Mouse (Mus musculus): ENCODE results near the gene Olfr314. TPM values are rescaled to one million over a fixed set of nuclear protein-coding genes. Genes with fewer than 3 reads are reported as not detected.

Olfr314 gene
- total and polyA plus RNA-seq, 3 experiments: not detected

DNA sequence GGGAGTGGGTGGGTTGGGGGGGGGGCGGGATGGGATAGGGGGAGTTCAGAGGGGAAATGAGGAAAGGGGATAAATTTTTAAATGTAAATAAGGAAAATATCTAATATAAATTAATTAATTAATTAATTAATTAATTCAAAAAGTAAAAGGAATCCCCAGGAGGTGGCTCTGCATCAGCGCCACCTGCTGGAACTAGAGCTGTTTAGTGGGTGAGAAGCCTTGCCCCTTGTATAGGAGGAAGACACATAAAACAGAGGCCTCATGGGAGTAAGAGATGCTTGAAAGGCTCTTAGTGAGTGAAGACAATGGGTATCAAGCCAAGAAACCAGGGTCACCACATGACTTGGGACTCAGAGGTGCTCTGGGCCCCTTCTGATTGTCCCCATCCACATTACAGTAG lies 13.1 kb downstream of the Olfr314 start:
- intact Hi-C loops (cut with DNase I): no loop called here
- TF ChIP-seq CTCF (IDR thresholded peaks at IDR 0.05): no peak
- TF ChIP-seq EP300 (IDR thresholded peaks at IDR 0.05; ENCODE audit: insufficient read depth, low read depth, low read length): no peak
- no peak for TF ChIP-seq POLR2A (IDR thresholded peaks at IDR 0.05; ENCODE audit: insufficient read depth, low read depth, low read length)
- no peaks in the 10 kb centered on the region for H3K4me1 ChIP-seq (ENCODE audit: control insufficient read depth, insufficient read depth, low read length)
- no peaks in the 10 kb centered on the region for H3K36me3 ChIP-seq (ENCODE audit: control insufficient read depth, insufficient read depth, low read length)
- no peak overlapping the region for H3K9ac ChIP-seq (ENCODE audit: low read depth, low read length)
- no peak for DNase-seq
- no peak overlapping the region for H3K27ac ChIP-seq
- no peaks in the 10 kb centered on the region for H3K27me3 ChIP-seq (ENCODE audit: control insufficient read depth, insufficient read depth, low read length)
- 84% methylated on average over 2 of the region's 2 CpGs for WGBS
- H3K79me2 ChIP-seq (replicated peaks; ENCODE audit: control insufficient read depth, insufficient read depth, low read length): no peaks in the 10 kb centered on the region
- H3K4me3 ChIP-seq: no peak overlapping the region

DNA sequence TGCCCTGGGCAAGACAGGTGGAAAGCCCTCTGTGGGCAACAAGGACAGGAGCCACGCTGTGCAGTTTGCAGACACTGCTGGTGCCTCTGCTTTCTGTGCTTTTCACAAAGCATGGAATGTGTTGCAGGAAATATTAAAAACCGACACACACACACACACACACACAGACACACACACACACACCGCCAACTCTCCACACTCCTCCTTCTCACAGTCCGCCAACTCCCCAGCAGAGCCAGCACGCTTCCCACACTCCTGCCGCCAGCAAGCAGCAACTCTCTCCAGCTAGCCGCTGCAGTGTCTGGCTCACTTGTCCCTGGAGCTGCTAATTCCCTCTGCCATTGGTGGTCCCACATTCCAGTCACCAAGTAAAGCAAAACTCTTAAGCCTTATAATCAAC lies 14.1 kb downstream of the Olfr314 start:
- no peak overlapping the region for H3K4me3 ChIP-seq
- intact Hi-C loops (cut with DNase I): no loop called here
- H3K36me3 ChIP-seq (ENCODE audit: control insufficient read depth, insufficient read depth, low read length): no peaks in the 10 kb centered on the region
- no peaks in the 10 kb centered on the region for H3K79me2 ChIP-seq (replicated peaks; ENCODE audit: control insufficient read depth, insufficient read depth, low read length)
- DNase-seq: no peak
- no peak overlapping the region for H3K9ac ChIP-seq (ENCODE audit: low read depth, low read length)
- no peak overlapping the region for H3K27ac ChIP-seq
- H3K27me3 ChIP-seq (ENCODE audit: control insufficient read depth, insufficient read depth, low read length): no peaks in the 10 kb centered on the region
- H3K4me1 ChIP-seq (ENCODE audit: control insufficient read depth, insufficient read depth, low read length): no peaks in the 10 kb centered on the region
- 53% methylated on average over 7 of the region's 7 CpGs for WGBS
- TF ChIP-seq POLR2A (IDR thresholded peaks at IDR 0.05; ENCODE audit: insufficient read depth, low read depth, low read length) (no peak), CTCF (IDR thresholded peaks at IDR 0.05) (no peak), EP300 (IDR thresholded peaks at IDR 0.05; ENCODE audit: insufficient read depth, low read depth, low read length) (no peak)

- intact Hi-C loops (cut with DNase I): no loop called here
Measured at GRCm38 (mm10) chr11:58799747-58800146, 17.0 kb downstream of the Olfr314 start.

GRCm38 (mm10) chr11:58801558-58802228 lies 18.9 kb downstream of the Olfr314 start, which contains the start of gene Fam183b:
TSS of gene Fam183b (minus strand) at chr11:58801960.
- no peak for TF ChIP-seq EP300 (IDR thresholded peaks at IDR 0.05; ENCODE audit: insufficient read depth, low read depth, low read length)
- no peak for TF ChIP-seq POLR2A (IDR thresholded peaks at IDR 0.05; ENCODE audit: insufficient read depth, low read depth, low read length)
- TF ChIP-seq CTCF (IDR thresholded peaks at IDR 0.05): no peak
- H3K36me3 ChIP-seq (ENCODE audit: control insufficient read depth, insufficient read depth, low read length): no peaks in the 10 kb centered on the region
- no peaks in the 10 kb centered on the region for H3K79me2 ChIP-seq (replicated peaks; ENCODE audit: control insufficient read depth, insufficient read depth, low read length)
- no peak within 1 kb of the TSS for H3K9ac ChIP-seq (ENCODE audit: low read depth, low read length)
- no peaks in the 10 kb centered on the region for H3K27me3 ChIP-seq (ENCODE audit: control insufficient read depth, insufficient read depth, low read length)
- no peaks in the 10 kb centered on the region for H3K4me1 ChIP-seq (ENCODE audit: control insufficient read depth, insufficient read depth, low read length)
- 35% methylated on average over 14 of the region's 14 CpGs for WGBS
- intact Hi-C loops (cut with DNase I): no loop called here
- DNase-seq: peak in 1 of 2 experiments; percentile 27
- H3K27ac ChIP-seq: no peak within 1 kb of the TSS
- H3K4me3 ChIP-seq: no peak within 1 kb of the TSS

More at GRCm38 (mm10) chr11:58799747-58800146, 17.0 kb downstream of the Olfr314 start:
- Histone ChIP-seq H3K27ac (no peak overlapping the region), H3K79me2 (replicated peaks; ENCODE audit: control insufficient read depth, insufficient read depth, low read length) (no peaks in the 10 kb centered on the region), H3K4me3 (no peak overlapping the region), H3K4me1 (ENCODE audit: control insufficient read depth, insufficient read depth, low read length) (no peaks in the 10 kb centered on the region), H3K36me3 (ENCODE audit: control insufficient read depth, insufficient read depth, low read length) (no peaks in the 10 kb centered on the region), H3K27me3 (ENCODE audit: control insufficient read depth, insufficient read depth, low read length) (no peaks in the 10 kb centered on the region), H3K9ac (ENCODE audit: low read depth, low read length) (no peak overlapping the region)
- TF ChIP-seq EP300 (IDR thresholded peaks at IDR 0.05; ENCODE audit: insufficient read depth, low read depth, low read length) (no peak), CTCF (IDR thresholded peaks at IDR 0.05) (no peak), POLR2A (IDR thresholded peaks at IDR 0.05; ENCODE audit: insufficient read depth, low read depth, low read length) (no peak)
- no peak for DNase-seq
- WGBS: 70% methylated on average over 5 of the region's 5 CpGs

GRCm38 (mm10) chr11:58803871-58804270 lies 21.1 kb downstream of the Olfr314 start:
- H3K9ac ChIP-seq (ENCODE audit: low read depth, low read length): no peak overlapping the region
- WGBS: 74% methylated on average over 4 of the region's 4 CpGs
- H3K4me3 ChIP-seq: no peak overlapping the region
- no peak for DNase-seq
- H3K27ac ChIP-seq: no peak overlapping the region
- H3K4me1 ChIP-seq (ENCODE audit: control insufficient read depth, insufficient read depth, low read length): no peaks in the 10 kb centered on the region
- H3K27me3 ChIP-seq (ENCODE audit: control insufficient read depth, insufficient read depth, low read length): no peaks in the 10 kb centered on the region
- no peak for TF ChIP-seq EP300 (IDR thresholded peaks at IDR 0.05; ENCODE audit: insufficient read depth, low read depth, low read length)
- TF ChIP-seq POLR2A (IDR thresholded peaks at IDR 0.05; ENCODE audit: insufficient read depth, low read depth, low read length): no peak
- TF ChIP-seq CTCF (IDR thresholded peaks at IDR 0.05): no peak
- H3K36me3 ChIP-seq (ENCODE audit: control insufficient read depth, insufficient read depth, low read length): no peaks in the 10 kb centered on the region
- H3K79me2 ChIP-seq (replicated peaks; ENCODE audit: control insufficient read depth, insufficient read depth, low read length): no peaks in the 10 kb centered on the region
- intact Hi-C loops (cut with DNase I): no loop called here

DNA sequence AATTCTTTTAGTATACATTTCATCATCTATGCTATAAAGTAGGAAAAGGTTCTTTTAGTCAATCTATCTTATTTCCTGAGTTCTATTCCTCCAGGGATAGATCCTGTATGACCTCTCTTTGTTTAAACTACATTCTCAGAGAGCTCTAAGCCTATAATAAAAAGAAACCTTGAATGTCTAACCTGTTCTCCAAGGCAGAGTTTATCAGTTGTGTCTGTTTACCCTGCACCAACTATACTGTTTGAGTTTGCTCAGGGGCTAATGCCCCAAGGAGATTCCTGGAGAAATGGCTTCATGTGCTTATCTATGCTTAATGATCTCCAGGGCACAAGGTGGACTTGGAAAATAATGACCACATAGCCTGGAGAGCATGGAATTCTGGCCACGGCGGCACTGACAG lies 21.6 kb downstream of the Olfr314 start:
- Histone ChIP-seq H3K9ac (ENCODE audit: low read depth, low read length) (no peak overlapping the region), H3K27ac (no peak overlapping the region), H3K79me2 (replicated peaks; ENCODE audit: control insufficient read depth, insufficient read depth, low read length) (no peaks in the 10 kb centered on the region), H3K4me3 (no peak overlapping the region), H3K4me1 (ENCODE audit: control insufficient read depth, insufficient read depth, low read length) (no peaks in the 10 kb centered on the region), H3K27me3 (ENCODE audit: control insufficient read depth, insufficient read depth, low read length) (no peaks in the 10 kb centered on the region), H3K36me3 (ENCODE audit: control insufficient read depth, insufficient read depth, low read length) (no peaks in the 10 kb centered on the region)
- WGBS: 60% methylated on average over 2 of the region's 2 CpGs
- no peak for DNase-seq
- TF ChIP-seq EP300 (IDR thresholded peaks at IDR 0.05; ENCODE audit: insufficient read depth, low read depth, low read length) (no peak), CTCF (IDR thresholded peaks at IDR 0.05) (no peak), POLR2A (IDR thresholded peaks at IDR 0.05; ENCODE audit: insufficient read depth, low read depth, low read length) (no peak)
- intact Hi-C loops (cut with DNase I): no loop called here

Data from heart, adult 2 months (tissue).